Mouse (Mus musculus): Measurements from ENCODE around the gene Wdr38. TPM values are rescaled to one million over a fixed set of nuclear protein-coding genes. Genes with fewer than 3 reads are reported as not detected.

Gene Wdr38
- polyA plus RNA-seq, 1 experiment from 2014 or later = 1.4 TPM

GRCm38 (mm10) chr2:38973223-38973622 is 24.1 kb upstream of the Wdr38 start:
- H3K4me1 ChIP-seq (ENCODE audit: control insufficient read depth, insufficient read depth, low read length) = no peaks in the 10 kb centered on the region
- H3K27ac ChIP-seq (ENCODE audit: low read depth, low read length) = no peak overlapping the region
- 41% methylated on average over 2 of the region's 2 CpGs for WGBS
- no peak overlapping the region for H3K4me3 ChIP-seq (ENCODE audit: low read depth, low read length)
- no peaks in the 10 kb centered on the region for H3K27me3 ChIP-seq (ENCODE audit: control insufficient read depth, insufficient read depth, low read length)
- no peak for ATAC-seq (ENCODE audit: low FRiP score)
- no peak for DNase-seq (ENCODE audit: low spot score, missing footprints)
- no peaks in the 10 kb centered on the region for H3K9me3 ChIP-seq (ENCODE audit: control insufficient read depth, low read length)
- no peak overlapping the region for H3K4me2 ChIP-seq
- H3K36me3 ChIP-seq (ENCODE audit: control insufficient read depth, insufficient read depth, low read length) = no peaks in the 10 kb centered on the region
- H3K9ac ChIP-seq (ENCODE audit: low read length) = no peak overlapping the region

GRCm38 (mm10) chr2:38973701-38974100 is 23.6 kb upstream of the Wdr38 start:
- ATAC-seq (ENCODE audit: low FRiP score) = no peak
- WGBS = 88% methylated on average over 7 of the region's 7 CpGs
- no peaks in the 10 kb centered on the region for H3K4me1 ChIP-seq (ENCODE audit: control insufficient read depth, insufficient read depth, low read length)
- no peaks in the 10 kb centered on the region for H3K27me3 ChIP-seq (ENCODE audit: control insufficient read depth, insufficient read depth, low read length)
- no peaks in the 10 kb centered on the region for H3K36me3 ChIP-seq (ENCODE audit: control insufficient read depth, insufficient read depth, low read length)
- no peak for DNase-seq (ENCODE audit: low spot score, missing footprints)
- no peaks in the 10 kb centered on the region for H3K9me3 ChIP-seq (ENCODE audit: control insufficient read depth, low read length)
- H3K4me3 ChIP-seq (ENCODE audit: low read depth, low read length) = no peak overlapping the region
- no peak overlapping the region for H3K9ac ChIP-seq (ENCODE audit: low read length)
- H3K27ac ChIP-seq (ENCODE audit: low read depth, low read length) = no peak overlapping the region
- H3K4me2 ChIP-seq = no peak overlapping the region

DNA sequence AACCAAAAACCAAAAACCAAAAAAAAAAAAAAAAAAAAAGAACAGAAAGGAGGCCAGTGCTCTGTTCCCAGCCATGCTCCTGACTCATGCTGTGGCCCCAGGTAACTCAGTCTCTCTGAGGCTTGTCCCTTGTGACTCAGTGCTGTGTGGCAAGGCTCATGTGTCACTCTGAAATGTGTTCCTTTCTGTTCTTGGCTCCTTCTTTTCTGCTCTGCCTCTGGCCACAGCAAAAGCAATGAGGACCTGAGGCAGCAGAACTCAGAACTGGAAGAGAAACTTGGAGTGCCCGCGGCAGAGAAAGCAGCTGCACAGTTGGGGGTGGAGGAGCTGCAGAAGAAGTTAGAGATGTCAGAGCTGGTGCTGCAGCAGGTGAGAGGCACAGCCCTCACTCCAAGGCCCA is 23.1 kb upstream of the Wdr38 start:
- Histone ChIP-seq H3K4me1 (ENCODE audit: control insufficient read depth, insufficient read depth, low read length) (no peaks in the 10 kb centered on the region), H3K27me3 (ENCODE audit: control insufficient read depth, insufficient read depth, low read length) (no peaks in the 10 kb centered on the region), H3K4me2 (no peak overlapping the region), H3K27ac (ENCODE audit: low read depth, low read length) (no peak overlapping the region), H3K36me3 (ENCODE audit: control insufficient read depth, insufficient read depth, low read length) (no peaks in the 10 kb centered on the region), H3K9ac (ENCODE audit: low read length) (no peak overlapping the region), H3K4me3 (ENCODE audit: low read depth, low read length) (no peak overlapping the region), H3K9me3 (ENCODE audit: control insufficient read depth, low read length) (no peaks in the 10 kb centered on the region)
- 51% methylated on average over 2 of the region's 2 CpGs for WGBS
- ATAC-seq (ENCODE audit: low FRiP score) (no peak), DNase-seq (ENCODE audit: low spot score, missing footprints) (no peak)

- H3K4me1 ChIP-seq (ENCODE audit: control insufficient read depth, insufficient read depth, low read length) = no peaks in the 10 kb centered on the region
- H3K9ac ChIP-seq (ENCODE audit: low read length) = no peak overlapping the region
- 80% methylated on average over 3 of the region's 3 CpGs for WGBS
- DNase-seq (ENCODE audit: low spot score, missing footprints) (no peak), ATAC-seq (ENCODE audit: low FRiP score) (no peak)
- no peaks in the 10 kb centered on the region for H3K27me3 ChIP-seq (ENCODE audit: control insufficient read depth, insufficient read depth, low read length)
- no peak overlapping the region for H3K27ac ChIP-seq (ENCODE audit: low read depth, low read length)
- no peak overlapping the region for H3K4me2 ChIP-seq
- no peak overlapping the region for H3K4me3 ChIP-seq (ENCODE audit: low read depth, low read length)
- no peaks in the 10 kb centered on the region for H3K36me3 ChIP-seq (ENCODE audit: control insufficient read depth, insufficient read depth, low read length)
- H3K9me3 ChIP-seq (ENCODE audit: control insufficient read depth, low read length) = no peaks in the 10 kb centered on the region
Observed at GRCm38 (mm10) chr2:38975181-38975580, 22.1 kb upstream of the Wdr38 start.

DNA sequence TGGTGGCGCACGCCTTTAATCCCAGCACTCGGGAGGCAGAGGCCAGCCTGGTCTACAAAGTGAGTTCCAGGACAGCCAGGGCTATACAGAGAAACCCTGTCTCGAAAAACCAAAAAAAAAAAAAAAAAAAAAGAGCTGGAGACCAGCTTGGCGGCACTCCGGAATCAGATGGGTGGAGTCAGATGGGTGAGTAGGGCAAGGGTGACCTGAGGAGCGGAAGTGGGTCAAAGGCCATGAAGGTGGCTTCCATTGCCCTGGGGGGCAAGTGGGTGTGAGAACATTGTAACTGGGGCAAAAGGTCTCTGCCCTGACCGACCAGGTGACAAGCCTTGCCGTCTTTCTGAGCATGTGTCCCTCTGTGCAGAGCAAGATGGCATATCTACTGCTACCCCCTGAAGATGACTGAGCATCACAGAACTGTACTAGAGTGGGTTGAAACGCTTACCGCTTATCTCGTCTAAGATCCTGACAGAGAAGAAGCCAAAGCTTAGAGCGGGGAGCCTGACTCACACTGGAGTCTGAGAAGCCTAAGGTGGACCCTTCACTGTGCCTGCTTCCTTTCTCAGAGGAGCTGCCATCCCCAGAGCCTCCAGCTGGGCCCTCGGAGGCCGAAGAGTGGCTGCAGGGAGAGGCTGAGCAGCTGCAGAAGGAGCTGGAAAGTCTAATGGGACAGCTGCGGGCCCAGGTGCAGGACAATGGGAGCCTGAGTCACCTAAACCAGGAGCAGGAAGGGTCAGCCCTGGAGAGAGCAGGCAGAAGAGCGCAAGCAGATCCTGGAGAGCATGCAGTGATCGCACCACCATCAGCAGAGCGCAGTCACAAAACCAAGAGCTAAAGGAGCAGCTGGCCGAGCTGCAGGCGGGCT is 21.1 kb upstream of the Wdr38 start:
- H3K4me1 ChIP-seq (ENCODE audit: control insufficient read depth, insufficient read depth, low read length) = no peaks in the 10 kb centered on the region
- H3K4me2 ChIP-seq = no peak overlapping the region
- no peak overlapping the region for H3K27ac ChIP-seq (ENCODE audit: low read depth, low read length)
- no peak overlapping the region for H3K4me3 ChIP-seq (ENCODE audit: low read depth, low read length)
- no peaks in the 10 kb centered on the region for H3K36me3 ChIP-seq (ENCODE audit: control insufficient read depth, insufficient read depth, low read length)
- no peaks in the 10 kb centered on the region for H3K9me3 ChIP-seq (ENCODE audit: control insufficient read depth, low read length)
- H3K27me3 ChIP-seq (ENCODE audit: control insufficient read depth, insufficient read depth, low read length) = no peaks in the 10 kb centered on the region
- DNase-seq (ENCODE audit: low spot score, missing footprints) = no peak
- no peak overlapping the region for H3K9ac ChIP-seq (ENCODE audit: low read length)
- no peak for ATAC-seq (ENCODE audit: low FRiP score)
- 84% methylated on average over 21 of the region's 21 CpGs for WGBS

GRCm38 (mm10) chr2:38977837-38978236 is 19.4 kb upstream of the Wdr38 start:
- no peak for DNase-seq (ENCODE audit: low spot score, missing footprints)
- Histone ChIP-seq H3K4me1 (ENCODE audit: control insufficient read depth, insufficient read depth, low read length) (no peaks in the 10 kb centered on the region), H3K4me2 (no peak overlapping the region), H3K27ac (ENCODE audit: low read depth, low read length) (no peak overlapping the region), H3K9me3 (ENCODE audit: control insufficient read depth, low read length) (no peaks in the 10 kb centered on the region), H3K27me3 (ENCODE audit: control insufficient read depth, insufficient read depth, low read length) (no peaks in the 10 kb centered on the region), H3K4me3 (ENCODE audit: low read depth, low read length) (no peak overlapping the region), H3K9ac (ENCODE audit: low read length) (no peak overlapping the region), H3K36me3 (ENCODE audit: control insufficient read depth, insufficient read depth, low read length) (no peaks in the 10 kb centered on the region)
- WGBS = 78% methylated on average over 4 of the region's 4 CpGs
- ATAC-seq (ENCODE audit: low FRiP score) = no peak

- ATAC-seq (ENCODE audit: low FRiP score) (no peak), DNase-seq (ENCODE audit: low spot score, missing footprints) (no peak)
- H3K9me3 ChIP-seq (ENCODE audit: control insufficient read depth, low read length) = no peaks in the 10 kb centered on the region
- no peak overlapping the region for H3K27ac ChIP-seq (ENCODE audit: low read depth, low read length)
- no peaks in the 10 kb centered on the region for H3K27me3 ChIP-seq (ENCODE audit: control insufficient read depth, insufficient read depth, low read length)
- H3K4me2 ChIP-seq = no peak overlapping the region
- H3K4me1 ChIP-seq (ENCODE audit: control insufficient read depth, insufficient read depth, low read length) = no peaks in the 10 kb centered on the region
- no peaks in the 10 kb centered on the region for H3K36me3 ChIP-seq (ENCODE audit: control insufficient read depth, insufficient read depth, low read length)
- H3K4me3 ChIP-seq (ENCODE audit: low read depth, low read length) = no peak overlapping the region
- WGBS = 97% methylated on average over 2 of the region's 2 CpGs
- no peak overlapping the region for H3K9ac ChIP-seq (ENCODE audit: low read length)
Observed at GRCm38 (mm10) chr2:38983456-38983855, 13.8 kb upstream of the Wdr38 start.

DNA sequence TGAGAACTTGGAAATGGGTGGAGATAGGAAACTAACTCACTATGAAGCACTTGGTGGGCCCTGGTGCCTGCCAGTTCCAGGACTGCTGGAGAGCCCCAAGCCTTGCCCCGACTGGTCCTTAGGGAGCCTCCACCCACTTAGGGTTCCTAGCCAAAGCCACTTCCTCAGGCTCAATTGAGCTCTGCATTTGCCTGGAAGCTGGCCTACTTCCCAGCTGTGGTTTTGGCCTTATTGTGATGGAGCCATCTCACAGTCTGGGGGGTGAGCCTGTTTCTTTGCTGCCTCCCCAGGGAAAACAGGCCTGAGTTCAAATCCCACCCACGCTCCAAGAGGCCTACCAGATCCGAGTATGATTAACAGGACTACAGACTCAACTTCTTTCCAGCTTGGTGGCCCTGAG is 10.7 kb upstream of the Wdr38 start:
- DNase-seq (ENCODE audit: low spot score, missing footprints) = no peak
- Histone ChIP-seq H3K36me3 (ENCODE audit: control insufficient read depth, insufficient read depth, low read length) (no peaks in the 10 kb centered on the region), H3K27ac (ENCODE audit: low read depth, low read length) (no peak overlapping the region), H3K27me3 (ENCODE audit: control insufficient read depth, insufficient read depth, low read length) (no peaks in the 10 kb centered on the region), H3K4me2 (no peak overlapping the region), H3K4me3 (ENCODE audit: low read depth, low read length) (no peak overlapping the region), H3K4me1 (ENCODE audit: control insufficient read depth, insufficient read depth, low read length) (no peaks in the 10 kb centered on the region), H3K9me3 (ENCODE audit: control insufficient read depth, low read length) (no peaks in the 10 kb centered on the region), H3K9ac (ENCODE audit: low read length) (no peak overlapping the region)
- no peak for ATAC-seq (ENCODE audit: low FRiP score)
- WGBS = 88% methylated on average over 3 of the region's 3 CpGs

DNA sequence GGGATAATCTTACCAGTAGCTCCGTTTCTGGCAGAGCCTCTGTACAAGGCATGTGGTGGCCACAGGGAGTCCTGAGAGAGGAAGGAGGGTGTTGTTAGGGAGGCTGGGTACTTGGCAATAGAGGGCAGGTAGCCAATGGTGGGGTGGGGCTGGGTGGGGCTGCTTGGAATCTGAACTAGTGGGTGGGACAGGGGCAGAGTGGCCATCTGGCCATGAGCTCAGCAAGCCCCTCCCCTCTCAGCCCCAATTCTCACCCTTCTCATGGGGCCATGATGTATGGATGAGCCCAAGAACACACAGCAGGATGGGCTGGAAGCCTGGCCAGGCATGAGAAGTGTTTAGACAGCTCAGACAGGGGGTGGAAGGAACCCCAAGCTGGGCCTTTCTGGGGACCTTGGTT is 9.9 kb upstream of the Wdr38 start:
- Histone ChIP-seq H3K4me1 (ENCODE audit: control insufficient read depth, insufficient read depth, low read length) (no peaks in the 10 kb centered on the region), H3K4me3 (ENCODE audit: low read depth, low read length) (no peak overlapping the region), H3K9me3 (ENCODE audit: control insufficient read depth, low read length) (no peaks in the 10 kb centered on the region), H3K27ac (ENCODE audit: low read depth, low read length) (no peak overlapping the region), H3K27me3 (ENCODE audit: control insufficient read depth, insufficient read depth, low read length) (no peaks in the 10 kb centered on the region), H3K36me3 (ENCODE audit: control insufficient read depth, insufficient read depth, low read length) (no peaks in the 10 kb centered on the region), H3K9ac (ENCODE audit: low read length) (no peak overlapping the region), H3K4me2 (no peak overlapping the region)
- DNase-seq (ENCODE audit: low spot score, missing footprints) (no peak), ATAC-seq (ENCODE audit: low FRiP score) (no peak)
- WGBS = 65% methylated on average over 1 of the region's 1 CpGs
